Mouse (Mus musculus): ENCODE data around the gene Baiap2l2. TPM values are rescaled to one million over a fixed set of nuclear protein-coding genes. Genes with fewer than 3 reads are reported as not detected.
A peak's percentile ranks its signal among the peaks of the same experiment; 100 is the strongest.

The Baiap2l2 gene
- polyA plus RNA-seq, 1 experiment from 2014 or later = 3.9 TPM

- TF ChIP-seq CTCF (IDR thresholded peaks at IDR 0.05; ENCODE audit: low read depth) = 0 out of 2 replicates have a peak, but pooled peaks have one; percentile 17
- ATAC-seq (ENCODE audit: insufficient read depth) = no peak
- 52% methylated on average over 7 of the region's 7 CpGs for WGBS
- Histone ChIP-seq H3K27ac (ENCODE audit: low read depth) (no peak overlapping the region), H3K9ac (no peak overlapping the region), H3K4me3 (ENCODE audit: low read depth, low read length) (no peak overlapping the region), H3K9me3 (ENCODE audit: low read depth, low read length) (no peaks in the 10 kb centered on the region), H3K4me1 (ENCODE audit: insufficient read depth) (peaks cover 6% of the 10 kb centered on the region; the same call in 1 of the 2 replicates), H3K27me3 (ENCODE audit: insufficient read depth, low read length) (peaks cover 29% of the 10 kb centered on the region), H3K36me3 (ENCODE audit: insufficient read depth) (peaks cover 21% of the 10 kb centered on the region), H3K4me2 (no peak overlapping the region)
- DNase-seq = no peak
These were observed 34.2 kb downstream of the Baiap2l2 start for GRCm38 (mm10) chr15:79251168-79251567.

- Histone ChIP-seq H3K4me2 (no peak overlapping the region), H3K36me3 (ENCODE audit: insufficient read depth) (peaks cover 31% of the 10 kb centered on the region), H3K4me1 (ENCODE audit: insufficient read depth) (peaks cover 6% of the 10 kb centered on the region; the same call in 1 of the 2 replicates), H3K9me3 (ENCODE audit: low read depth, low read length) (no peaks in the 10 kb centered on the region), H3K27me3 (ENCODE audit: insufficient read depth, low read length) (peaks cover 29% of the 10 kb centered on the region), H3K4me3 (ENCODE audit: low read depth, low read length) (no peak overlapping the region), H3K9ac (no peak overlapping the region), H3K27ac (ENCODE audit: low read depth) (no peak overlapping the region)
- DNase-seq (no peak), ATAC-seq (ENCODE audit: insufficient read depth) (no peak)
- TF ChIP-seq CTCF (IDR thresholded peaks at IDR 0.05; ENCODE audit: low read depth) = no peak
- WGBS = 75% methylated on average over 2 of the region's 2 CpGs
These were observed 35.1 kb downstream of the Baiap2l2 start for GRCm38 (mm10) chr15:79250236-79250635.

- Histone ChIP-seq H3K27me3 (ENCODE audit: insufficient read depth, low read length) (no peaks in the 10 kb centered on the region), H3K9me3 (ENCODE audit: low read depth, low read length) (no peaks in the 10 kb centered on the region), H3K4me3 (ENCODE audit: low read depth, low read length) (no peak overlapping the region), H3K27ac (ENCODE audit: low read depth) (no peak overlapping the region), H3K9ac (no peak overlapping the region), H3K4me2 (no peak overlapping the region), H3K4me1 (ENCODE audit: insufficient read depth) (no peaks in the 10 kb centered on the region), H3K36me3 (ENCODE audit: insufficient read depth) (peaks cover 50% of the 10 kb centered on the region)
- WGBS = 86% methylated on average over 3 of the region's 3 CpGs
- TF ChIP-seq CTCF (IDR thresholded peaks at IDR 0.05; ENCODE audit: low read depth) = no peak
- DNase-seq = no peak
- no peak for ATAC-seq (ENCODE audit: insufficient read depth)
These were observed 40.0 kb downstream of the Baiap2l2 start for GRCm38 (mm10) chr15:79245321-79245720.

DNA sequence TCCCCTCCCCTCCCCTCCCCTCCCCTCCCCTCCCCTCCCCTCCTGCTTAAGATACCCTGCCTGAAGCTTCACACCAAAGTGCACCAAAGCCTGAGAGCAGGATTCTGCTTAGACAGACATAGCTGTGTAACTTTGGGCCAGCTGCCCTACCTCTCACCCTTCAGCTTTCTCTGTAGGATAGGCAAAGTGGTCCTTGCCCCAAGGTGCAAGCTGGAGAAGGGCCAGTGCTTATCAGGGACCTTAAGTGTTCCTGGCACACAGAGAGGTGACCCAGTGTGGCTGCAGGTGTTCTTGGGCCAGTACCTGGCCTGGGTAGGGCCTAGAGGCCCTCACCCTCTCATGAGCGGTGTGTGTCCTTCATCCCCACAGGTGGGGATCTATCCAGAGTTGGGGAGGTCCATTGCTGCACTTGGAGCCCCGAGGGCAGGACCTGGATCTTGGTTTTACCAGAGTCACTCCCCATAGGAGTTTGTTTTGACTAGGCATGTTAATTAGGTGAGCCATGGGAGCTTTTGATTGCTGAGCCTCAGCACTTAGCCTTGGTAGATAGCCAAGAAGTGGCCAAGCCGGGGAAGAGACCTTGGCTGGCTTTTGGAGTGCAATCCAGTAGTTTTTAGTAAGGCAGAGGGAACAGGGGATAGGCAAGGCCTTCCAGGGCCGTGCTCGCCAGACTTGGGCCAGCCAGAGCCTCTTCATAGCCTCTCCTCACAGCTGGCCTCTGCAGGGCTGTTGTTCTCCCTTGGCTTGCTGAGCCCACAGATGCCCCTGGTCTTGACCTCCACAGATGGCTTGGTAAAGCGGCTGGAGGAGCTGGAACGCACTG is 41.1 kb downstream of the Baiap2l2 start:
- Histone ChIP-seq H3K4me2 (no peak overlapping the region), H3K27ac (ENCODE audit: low read depth) (no peak overlapping the region), H3K4me3 (ENCODE audit: low read depth, low read length) (no peak overlapping the region), H3K9me3 (ENCODE audit: low read depth, low read length) (no peaks in the 10 kb centered on the region), H3K36me3 (ENCODE audit: insufficient read depth) (peaks cover 55% of the 10 kb centered on the region), H3K27me3 (ENCODE audit: insufficient read depth, low read length) (no peaks in the 10 kb centered on the region), H3K4me1 (ENCODE audit: insufficient read depth) (no peaks in the 10 kb centered on the region), H3K9ac (no peak overlapping the region)
- TF ChIP-seq CTCF (IDR thresholded peaks at IDR 0.05; ENCODE audit: low read depth) = no peak
- no peak for ATAC-seq (ENCODE audit: insufficient read depth)
- peak; percentile 16 for DNase-seq
- WGBS = 71% methylated on average over 7 of the region's 7 CpGs

DNA sequence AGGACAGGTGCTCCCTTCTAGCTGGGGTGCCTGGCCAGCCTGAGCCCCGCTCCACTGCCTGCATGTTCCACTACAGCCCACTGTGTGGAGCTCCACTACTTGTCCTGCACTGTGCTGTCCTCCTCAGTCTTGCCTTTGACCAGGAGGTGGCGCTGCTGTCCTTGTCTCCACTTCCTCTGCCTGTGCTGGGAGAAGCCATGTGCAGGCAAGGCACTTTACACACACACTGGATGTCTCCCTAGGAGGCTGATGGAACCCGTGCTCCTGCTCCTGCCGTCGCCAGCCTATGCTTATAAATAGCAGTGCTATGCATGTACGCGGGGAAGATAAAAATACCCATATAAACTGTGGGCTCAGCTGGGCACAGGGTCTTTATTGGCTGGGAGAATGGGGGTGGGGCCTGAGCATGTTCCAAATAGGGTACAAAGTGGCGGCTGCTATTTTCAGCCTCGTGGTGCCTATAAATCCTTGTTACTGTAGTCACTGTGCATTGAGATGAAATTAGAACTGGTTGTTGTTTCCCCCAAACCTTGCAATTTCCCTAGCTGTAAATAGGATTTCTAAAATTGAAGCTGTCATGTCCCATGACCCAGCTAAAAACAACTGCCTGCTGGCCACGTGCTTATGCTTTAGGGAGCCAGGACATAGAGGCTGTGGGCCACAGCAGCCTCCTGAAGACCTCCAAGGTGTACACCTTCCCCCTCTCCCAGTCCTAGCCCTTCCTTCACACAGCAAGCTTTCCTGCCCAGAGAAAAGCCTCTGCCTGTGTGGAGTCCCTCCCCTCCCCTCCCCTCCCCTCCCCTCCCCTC is 41.9 kb downstream of the Baiap2l2 start:
- no peak overlapping the region for H3K9ac ChIP-seq
- WGBS = 11% methylated on average over 10 of the region's 10 CpGs
- H3K27me3 ChIP-seq (ENCODE audit: insufficient read depth, low read length) = no peaks in the 10 kb centered on the region
- peak overlapping the region; percentile 50; the same call in 1 of the 2 replicates for H3K27ac ChIP-seq (ENCODE audit: low read depth)
- ATAC-seq (ENCODE audit: insufficient read depth) (peak; percentile 97), DNase-seq (peak; percentile 97)
- no peaks in the 10 kb centered on the region for H3K4me1 ChIP-seq (ENCODE audit: insufficient read depth)
- H3K4me3 ChIP-seq (ENCODE audit: low read depth, low read length) = no peak overlapping the region
- H3K36me3 ChIP-seq (ENCODE audit: insufficient read depth) = peaks cover 50% of the 10 kb centered on the region
- 0 out of 2 replicates have a peak overlapping the region, but pooled peaks have one; percentile 32 for H3K4me2 ChIP-seq
- no peaks in the 10 kb centered on the region for H3K9me3 ChIP-seq (ENCODE audit: low read depth, low read length)
- TF ChIP-seq CTCF (IDR thresholded peaks at IDR 0.05; ENCODE audit: low read depth) = peak; percentile 100

GRCm38 (mm10) chr15:79242574-79243233 is 42.6 kb downstream of the Baiap2l2 start:
- Histone ChIP-seq H3K9ac (no peak overlapping the region), H3K4me2 (no peak overlapping the region), H3K9me3 (ENCODE audit: low read depth, low read length) (no peaks in the 10 kb centered on the region), H3K4me1 (ENCODE audit: insufficient read depth) (no peaks in the 10 kb centered on the region), H3K4me3 (ENCODE audit: low read depth, low read length) (no peak overlapping the region), H3K27me3 (ENCODE audit: insufficient read depth, low read length) (no peaks in the 10 kb centered on the region), H3K27ac (ENCODE audit: low read depth) (no peak overlapping the region), H3K36me3 (ENCODE audit: insufficient read depth) (peaks cover 48% of the 10 kb centered on the region)
- 72% methylated on average over 13 of the region's 13 CpGs for WGBS
- TF ChIP-seq CTCF (IDR thresholded peaks at IDR 0.05; ENCODE audit: low read depth) = no peak
- DNase-seq (no peak), ATAC-seq (ENCODE audit: insufficient read depth) (peak; percentile 59)
